Mouse (Mus musculus) heart, embryonic 10.5 days (tissue): ENCODE data around the gene Nme9. TPM values are rescaled to one million over a fixed set of nuclear protein-coding genes. Genes with fewer than 3 reads are reported as not detected.
A peak's percentile ranks its signal among the peaks of the same experiment; 100 is the strongest.

Experiments
- DNase-seq: peaks from one replicate; pipeline ENCODE4 v3.0.0-alpha.2; 2017; ENCODE audit warnings: low spot score
- H3K27ac ChIP-seq: fragments of 300-500 bp; sonication (generic); 2 replicates; pipeline ENCODE4 v1.5.1; 2016; ENCODE audit warnings: mild to moderate bottlenecking
- H3K27me3 ChIP-seq: fragments of 300-500 bp; sonication (generic); 2 replicates; pipeline ENCODE4 v1.6.1; 2016; ENCODE audit warnings: mild to moderate bottlenecking; ENCODE audit not compliant: poor library complexity, insufficient read depth, severe bottlenecking
- H3K36me3 ChIP-seq: fragments of 300-500 bp; sonication (generic); 2 replicates; pipeline ENCODE4 v1.6.1; 2016; ENCODE audit warnings: mild to moderate bottlenecking, moderate library complexity
- H3K4me1 ChIP-seq: fragments of 300-500 bp; sonication (generic); 2 replicates; pipeline ENCODE4 v1.6.1; 2016; ENCODE audit warnings: mild to moderate bottlenecking
- H3K4me3 ChIP-seq: fragments of 300-500 bp; sonication (generic); 2 replicates; pipeline ENCODE4 v1.5.1; 2016; ENCODE audit warnings: mild to moderate bottlenecking, moderate library complexity
- H3K9me3 ChIP-seq: fragments of 300-500 bp; sonication (generic); 2 replicates; pipeline ENCODE4 v1.6.1; 2016; ENCODE audit warnings: mild to moderate bottlenecking, moderate library complexity
- WGBS: fragments of 180-500 bp; shearing (Covaris S2); methylation state at CpG from one replicate; pipeline ENCODE4 v1.1.7; 2016; 5-methylcytosine and 5-hydroxymethylcytosine counted together
- polyA plus RNA-seq: library from polyadenylated mRNA; unstranded; fragments of >200 nt; fragmentation: Nextera tagmentation; extraction: Ambion mirVana; gene quantifications from 2 replicates; pipeline ENCODE4 v1.2.1, GENCODE M21; 2016

Gene Nme9
- polyA plus RNA-seq, 1 experiment from 2014 or later: not detected

- 64% methylated on average over 11 of the region's 11 CpGs for WGBS
- H3K4me1 ChIP-seq: peaks cover 19% of the 10 kb centered on the region
- H3K27me3 ChIP-seq: no peaks in the 10 kb centered on the region
- no peaks in the 10 kb centered on the region for H3K36me3 ChIP-seq
- no peaks in the 10 kb centered on the region for H3K9me3 ChIP-seq
- no peak overlapping the region for H3K27ac ChIP-seq
- no peak for DNase-seq
- no peak overlapping the region for H3K4me3 ChIP-seq
Measured at GRCm38 (mm10) chr9:99428601-99429331, 22.5 kb upstream of the Nme9 start.

DNA sequence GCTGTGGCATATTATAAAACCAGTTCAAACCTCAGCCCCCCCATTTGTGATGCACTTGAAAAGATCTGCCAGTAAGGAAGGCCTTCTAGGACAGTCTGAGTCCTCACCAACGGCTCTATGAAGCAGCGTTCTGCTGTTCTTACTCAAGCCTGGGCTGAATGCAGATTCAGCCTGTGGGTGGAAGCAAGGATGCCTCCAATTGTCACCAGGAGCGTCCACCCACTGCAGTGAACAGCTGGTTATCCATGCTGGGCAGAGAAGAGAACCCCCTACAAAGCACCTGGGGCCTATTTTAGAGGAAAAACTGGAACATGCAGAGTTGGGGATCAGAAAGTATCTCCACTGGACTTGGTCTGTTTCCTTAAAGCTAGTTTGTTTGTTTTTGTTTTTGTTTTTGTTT lies 21.4 kb upstream of the Nme9 start:
- DNase-seq: no peak
- WGBS: 81% methylated on average over 3 of the region's 3 CpGs
- Histone ChIP-seq H3K4me3 (no peak overlapping the region), H3K9me3 (no peaks in the 10 kb centered on the region), H3K36me3 (no peaks in the 10 kb centered on the region), H3K27me3 (peaks cover 5% of the 10 kb centered on the region; the same call in 1 of the 2 replicates), H3K4me1 (peaks cover 11% of the 10 kb centered on the region), H3K27ac (no peak overlapping the region)

- Histone ChIP-seq H3K36me3 (no peaks in the 10 kb centered on the region), H3K9me3 (no peaks in the 10 kb centered on the region), H3K4me1 (peaks cover 16% of the 10 kb centered on the region), H3K4me3 (no peak overlapping the region), H3K27me3 (peaks cover 12% of the 10 kb centered on the region), H3K27ac (no peak overlapping the region)
- DNase-seq: no peak
- 73% methylated on average over 6 of the region's 6 CpGs for whole genome bisulfite sequencing
Measured at GRCm38 (mm10) chr9:99430806-99431205, 20.5 kb upstream of the Nme9 start.

- H3K9me3 ChIP-seq: no peaks in the 10 kb centered on the region
- peaks cover 12% of the 10 kb centered on the region for H3K27me3 ChIP-seq
- H3K4me3 ChIP-seq: no peak overlapping the region
- peaks cover 20% of the 10 kb centered on the region for H3K4me1 ChIP-seq
- no peak for DNase-seq
- 85% methylated on average over 8 of the region's 8 CpGs for WGBS
- H3K27ac ChIP-seq: no peak overlapping the region
- H3K36me3 ChIP-seq: no peaks in the 10 kb centered on the region
Measured at GRCm38 (mm10) chr9:99431346-99431745, 19.9 kb upstream of the Nme9 start.

GRCm38 (mm10) chr9:99431963-99432362 lies 19.3 kb upstream of the Nme9 start:
- DNase-seq: no peak
- WGBS: 87% methylated on average over 6 of the region's 6 CpGs
- no peak overlapping the region for H3K4me3 ChIP-seq
- no peaks in the 10 kb centered on the region for H3K36me3 ChIP-seq
- H3K9me3 ChIP-seq: no peaks in the 10 kb centered on the region
- no peak overlapping the region for H3K27ac ChIP-seq
- H3K27me3 ChIP-seq: peaks cover 12% of the 10 kb centered on the region
- peaks cover 23% of the 10 kb centered on the region for H3K4me1 ChIP-seq

DNA sequence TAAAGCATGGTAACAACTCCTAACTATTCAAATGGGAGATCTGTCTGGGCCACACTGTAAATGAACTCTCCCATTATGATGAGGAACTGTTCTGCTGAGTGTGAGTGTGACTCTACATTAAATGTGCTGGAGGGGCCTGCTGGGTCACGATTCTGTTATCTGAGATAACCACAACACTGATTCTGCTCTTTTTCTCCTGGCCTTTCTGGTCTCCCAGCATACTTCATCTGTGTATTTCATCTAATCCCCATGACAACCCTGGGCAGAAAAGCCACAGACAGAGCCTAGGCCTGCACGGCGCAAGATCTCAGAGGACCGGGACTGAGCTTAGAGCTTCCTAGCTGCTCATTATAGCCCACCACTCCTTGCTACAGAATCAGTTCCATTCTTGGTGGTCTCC lies 18.8 kb upstream of the Nme9 start:
- Histone ChIP-seq H3K9me3 (no peaks in the 10 kb centered on the region), H3K27ac (no peak overlapping the region), H3K4me3 (no peak overlapping the region), H3K4me1 (peaks cover 28% of the 10 kb centered on the region), H3K36me3 (no peaks in the 10 kb centered on the region), H3K27me3 (peaks cover 16% of the 10 kb centered on the region)
- 55% methylated on average over 4 of the region's 4 CpGs for WGBS
- no peak for DNase-seq

GRCm38 (mm10) chr9:99434892-99435618 lies 16.2 kb upstream of the Nme9 start:
- H3K4me3 ChIP-seq: peak overlapping the region; percentile 85
- no peaks in the 10 kb centered on the region for H3K36me3 ChIP-seq
- H3K9me3 ChIP-seq: no peaks in the 10 kb centered on the region
- peaks cover 38% of the 10 kb centered on the region for H3K27me3 ChIP-seq
- H3K4me1 ChIP-seq: peaks cover 23% of the 10 kb centered on the region
- H3K27ac ChIP-seq: no peak overlapping the region
- 55% methylated on average over 14 of the region's 14 CpGs for WGBS
- no peak for DNase-seq

GRCm38 (mm10) chr9:99435619-99436181 lies 15.6 kb upstream of the Nme9 start:
- DNase-seq: no peak
- no peaks in the 10 kb centered on the region for H3K36me3 ChIP-seq
- no peaks in the 10 kb centered on the region for H3K9me3 ChIP-seq
- H3K4me3 ChIP-seq: peak overlapping the region; percentile 85
- H3K27ac ChIP-seq: peak overlapping the region; percentile 90
- H3K4me1 ChIP-seq: peaks cover 23% of the 10 kb centered on the region
- 21% methylated on average over 16 of the region's 16 CpGs for WGBS
- H3K27me3 ChIP-seq: peaks cover 38% of the 10 kb centered on the region

- no peaks in the 10 kb centered on the region for H3K36me3 ChIP-seq
- H3K4me1 ChIP-seq: peaks cover 23% of the 10 kb centered on the region
- WGBS: 2% methylated on average over 81 of the region's 86 CpGs
- H3K9me3 ChIP-seq: no peaks in the 10 kb centered on the region
- DNase-seq: peak; percentile 83
- H3K4me3 ChIP-seq: peak overlapping the region; percentile 85
- peak overlapping the region; percentile 90 for H3K27ac ChIP-seq
- peaks cover 38% of the 10 kb centered on the region for H3K27me3 ChIP-seq
Measured at GRCm38 (mm10) chr9:99436182-99437030, 14.9 kb upstream of the Nme9 start.

- no peaks in the 10 kb centered on the region for H3K9me3 ChIP-seq
- no peak for DNase-seq
- peaks cover 23% of the 10 kb centered on the region for H3K4me1 ChIP-seq
- H3K4me3 ChIP-seq: peak within 1 kb of the TSS; percentile 85
- no peaks in the 10 kb centered on the region for H3K36me3 ChIP-seq
- H3K27me3 ChIP-seq: peaks cover 38% of the 10 kb centered on the region
- 20% methylated on average over 27 of the region's 27 CpGs for WGBS
- peak within 1 kb of the TSS; percentile 90 for H3K27ac ChIP-seq
Measured at GRCm38 (mm10) chr9:99437031-99437764, 14.1 kb upstream of the Nme9 start, which contains the start of gene Mras. Gene Mras (minus strand): TSS chr9:99437381.

DNA sequence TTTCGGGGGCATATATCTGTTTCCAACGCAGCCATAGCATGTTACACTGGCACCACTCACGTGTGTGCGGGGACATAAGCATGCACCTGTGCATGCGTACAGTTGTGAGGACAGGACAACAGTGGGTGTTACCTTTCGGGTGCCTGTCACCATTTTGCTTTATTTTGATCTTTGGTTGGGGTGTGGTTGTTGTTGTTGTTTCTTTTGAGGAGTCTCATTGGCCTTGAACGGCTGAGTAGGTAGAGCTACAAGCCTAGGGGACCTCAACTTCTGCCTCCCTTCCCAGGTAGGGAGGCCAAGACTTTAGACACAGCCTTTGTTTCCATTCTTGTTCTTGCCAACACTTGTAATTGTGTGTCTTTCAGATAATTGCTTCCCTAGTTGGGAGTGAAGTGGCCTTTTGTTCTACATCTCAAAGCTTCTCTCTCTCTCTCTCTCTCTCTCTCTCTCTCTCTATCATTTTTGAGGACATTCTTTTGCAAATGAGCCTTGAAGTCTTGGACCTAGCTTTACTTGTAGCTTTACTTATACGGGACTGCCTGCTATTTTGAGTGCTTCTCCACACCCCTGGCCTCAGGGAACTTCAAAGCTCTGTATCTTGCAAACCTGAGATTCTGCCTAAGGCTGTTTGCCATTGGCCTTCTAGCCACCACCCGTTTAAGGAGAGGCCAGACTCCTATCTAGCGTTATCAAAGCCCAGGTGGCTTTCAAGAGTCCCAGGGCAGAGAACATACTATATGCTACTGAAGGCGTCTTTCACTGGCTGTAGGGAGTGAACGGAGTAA lies 13.3 kb upstream of the Nme9 start:
- no peak overlapping the region for H3K4me3 ChIP-seq
- peaks cover 23% of the 10 kb centered on the region for H3K4me1 ChIP-seq
- peaks cover 38% of the 10 kb centered on the region for H3K27me3 ChIP-seq
- WGBS: 70% methylated on average over 12 of the region's 12 CpGs
- H3K27ac ChIP-seq: no peak overlapping the region
- no peaks in the 10 kb centered on the region for H3K9me3 ChIP-seq
- no peak for DNase-seq
- H3K36me3 ChIP-seq: no peaks in the 10 kb centered on the region
